Mouse (Mus musculus) neural tube, embryonic 13.5 days (tissue): Measurements from ENCODE around the gene Izumo1r. TPM values are rescaled to one million over a fixed set of nuclear protein-coding genes. Genes with fewer than 3 reads are reported as not detected.

Experiments
- ATAC-seq: fragments of 200-750 bp; cut with Nextera tagmentation; 2 replicates; pipeline ENCODE4 v1.8.0; 2017; ENCODE audit warnings: low read depth, mild to moderate bottlenecking, moderate TSS enrichment, moderate library complexity
- H3K27ac ChIP-seq: fragments of 300-500 bp; sonication (generic); replicated peaks from 2 replicates; pipeline ENCODE4 v1.5.1; 2015; ENCODE audit warnings: moderate library complexity, mild to moderate bottlenecking, inconsistent platforms
- H3K27me3 ChIP-seq: fragments of 300-500 bp; sonication (generic); 2 replicates; pipeline ENCODE4 v1.6.1; 2015; ENCODE audit warnings: mild to moderate bottlenecking, inconsistent platforms
- H3K36me3 ChIP-seq: fragments of 300-500 bp; sonication (generic); 2 replicates; pipeline ENCODE4 v1.6.1; 2015; ENCODE audit warnings: mild to moderate bottlenecking, inconsistent platforms
- H3K4me1 ChIP-seq: fragments of 300-500 bp; sonication (generic); replicated peaks from 2 replicates; pipeline ENCODE4 v1.6.1; 2015; ENCODE audit warnings: inconsistent platforms
- H3K4me2 ChIP-seq: fragments of 300-500 bp; sonication (generic); 2 replicates; pipeline ENCODE4 v1.6.1; 2015; ENCODE audit warnings: inconsistent platforms, mild to moderate bottlenecking, moderate library complexity
- H3K4me3 ChIP-seq: fragments of 300-500 bp; sonication (generic); 2 replicates; pipeline ENCODE4 v1.5.1; 2015; ENCODE audit warnings: mild to moderate bottlenecking, inconsistent platforms
- H3K9ac ChIP-seq: fragments of 300-500 bp; sonication (generic); 2 replicates; pipeline ENCODE4 v1.6.1; 2015; ENCODE audit warnings: moderate library complexity, mild to moderate bottlenecking, inconsistent platforms
- H3K9me3 ChIP-seq: fragments of 300-500 bp; sonication (generic); 2 replicates; pipeline ENCODE4 v1.6.1; 2016; ENCODE audit warnings: inconsistent platforms
- WGBS: fragments of 180-500 bp; shearing (Covaris S2); methylation state at CpG from one replicate; pipeline ENCODE4 v1.1.7; 2015; 5-methylcytosine and 5-hydroxymethylcytosine counted together
- polyA plus RNA-seq: library from polyadenylated mRNA; unstranded; fragments of >200 nt; fragmentation: Nextera tagmentation; extraction: Ambion mirVana; gene quantifications from 2 replicates; pipeline ENCODE4 v1.2.1, GENCODE M21; 2015

Izumo1r gene
- polyA plus RNA-seq, result not detected in 2 replicates

DNA sequence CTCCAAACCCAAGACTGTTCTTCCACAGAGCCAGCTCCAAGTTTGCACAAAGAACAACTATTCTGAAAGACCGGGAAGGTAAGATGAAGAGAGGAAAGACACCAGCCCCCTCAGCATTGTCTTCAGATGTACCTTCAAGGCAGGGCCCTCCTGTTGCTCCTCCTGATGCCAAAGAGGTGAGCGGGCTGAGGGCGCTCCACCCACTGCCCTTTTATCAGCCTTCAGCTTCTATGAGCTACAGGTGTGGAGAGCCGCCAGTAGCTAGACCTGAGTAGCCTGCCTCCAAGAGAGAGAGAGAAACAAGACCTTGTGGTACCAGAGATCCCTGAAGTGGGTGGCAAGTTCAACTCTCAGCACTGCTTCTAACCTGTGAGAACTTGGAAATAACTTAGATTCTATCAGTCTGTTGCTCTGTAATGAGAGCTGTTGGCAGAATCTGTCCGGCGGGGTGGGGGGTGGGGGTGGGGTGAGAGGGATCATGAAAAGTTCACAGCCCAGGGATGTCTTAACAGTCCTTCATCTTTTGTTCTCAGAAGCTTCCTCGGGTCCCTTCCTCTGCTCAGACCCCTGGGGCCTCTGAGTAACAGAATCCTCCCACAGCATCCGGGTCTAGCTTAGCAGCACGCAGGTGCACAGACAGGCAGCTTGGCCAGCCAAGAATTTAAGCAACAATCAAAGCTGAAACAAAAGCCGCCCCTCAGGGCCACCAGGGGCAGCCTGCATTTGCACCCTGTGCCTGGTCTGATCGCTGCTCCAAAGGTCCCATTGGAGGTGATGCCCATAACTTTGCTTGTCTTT, at the start of gene Izumo1r:
Gene Izumo1r, minus strand, starts transcription at position 369 of the 798 bp plus-strand sequence.
- no peaks in the 10 kb centered on the region; the same call in 1 of the 2 replicates for H3K27me3 ChIP-seq
- no peak within 1 kb of the TSS for H3K4me3 ChIP-seq
- H3K36me3 ChIP-seq, result no peaks in the 10 kb centered on the region
- H3K9ac ChIP-seq, result no peak within 1 kb of the TSS
- no peak for ATAC-seq
- no peak within 1 kb of the TSS for H3K27ac ChIP-seq
- 37% methylated on average over 11 of the region's 11 CpGs for WGBS
- H3K4me2 ChIP-seq, result no peak within 1 kb of the TSS
- peaks cover 18% of the 10 kb centered on the region for H3K4me1 ChIP-seq
- H3K9me3 ChIP-seq, result no peaks in the 10 kb centered on the region

DNA sequence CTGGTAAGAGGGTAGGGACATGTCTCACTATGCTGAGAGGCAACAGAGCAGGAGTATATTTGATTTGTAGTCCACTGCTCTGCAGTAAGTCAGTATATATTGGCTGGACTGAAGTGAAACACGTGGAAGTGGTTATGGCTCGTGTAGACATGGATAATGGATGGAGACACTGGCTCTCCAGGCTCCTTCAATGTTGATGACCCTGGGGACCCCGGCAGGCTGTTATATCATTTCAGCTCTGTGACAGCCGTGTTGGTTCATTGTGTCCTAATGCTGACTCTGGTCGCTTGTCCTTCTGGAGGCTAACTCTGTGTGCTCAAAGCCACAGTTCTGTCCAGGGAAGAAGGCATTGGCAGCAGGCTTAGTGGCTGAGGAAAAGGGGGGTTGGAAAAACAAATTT, 47.3 kb upstream of the Izumo1r start:
- Histone ChIP-seq H3K4me3 (no peak overlapping the region), H3K9me3 (no peaks in the 10 kb centered on the region), H3K4me2 (no peak overlapping the region), H3K36me3 (no peaks in the 10 kb centered on the region), H3K27me3 (no peaks in the 10 kb centered on the region), H3K9ac (no peak overlapping the region), H3K4me1 (0 out of 2 replicates have a peak, but pooled peaks cover 7% of the 10 kb centered on the region), H3K27ac (no peak overlapping the region)
- WGBS, result 40% methylated on average over 5 of the region's 5 CpGs
- ATAC-seq, result no peak; the same call in 1 of the 2 replicates

DNA sequence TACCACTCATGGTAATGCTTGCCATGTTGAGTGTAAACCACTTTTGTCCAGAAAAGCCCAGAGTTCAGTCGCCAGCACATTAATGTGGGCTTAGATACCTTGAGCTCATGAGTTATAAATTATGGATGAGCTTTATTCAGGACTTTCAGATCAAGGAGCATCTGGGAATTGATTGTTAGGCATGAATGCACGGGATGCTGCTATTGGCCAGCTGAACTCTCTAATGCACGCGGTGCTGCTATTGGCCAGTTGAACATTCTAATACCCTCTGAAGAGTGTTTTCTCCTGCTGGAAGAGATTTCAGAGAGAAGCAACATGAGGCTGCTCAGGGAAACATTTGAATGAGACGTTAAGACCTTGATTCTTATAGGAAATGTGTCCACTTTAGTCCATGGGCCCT, 45.1 kb upstream of the Izumo1r start:
- WGBS, result 73% methylated on average over 5 of the region's 5 CpGs
- no peaks in the 10 kb centered on the region for H3K9me3 ChIP-seq
- no peak overlapping the region for H3K4me3 ChIP-seq
- H3K4me1 ChIP-seq, result 0 out of 2 replicates have a peak, but pooled peaks cover 7% of the 10 kb centered on the region
- no peak overlapping the region for H3K27ac ChIP-seq
- no peak overlapping the region for H3K9ac ChIP-seq
- no peak for ATAC-seq
- no peak overlapping the region for H3K4me2 ChIP-seq
- H3K27me3 ChIP-seq, result no peaks in the 10 kb centered on the region
- no peaks in the 10 kb centered on the region for H3K36me3 ChIP-seq

DNA sequence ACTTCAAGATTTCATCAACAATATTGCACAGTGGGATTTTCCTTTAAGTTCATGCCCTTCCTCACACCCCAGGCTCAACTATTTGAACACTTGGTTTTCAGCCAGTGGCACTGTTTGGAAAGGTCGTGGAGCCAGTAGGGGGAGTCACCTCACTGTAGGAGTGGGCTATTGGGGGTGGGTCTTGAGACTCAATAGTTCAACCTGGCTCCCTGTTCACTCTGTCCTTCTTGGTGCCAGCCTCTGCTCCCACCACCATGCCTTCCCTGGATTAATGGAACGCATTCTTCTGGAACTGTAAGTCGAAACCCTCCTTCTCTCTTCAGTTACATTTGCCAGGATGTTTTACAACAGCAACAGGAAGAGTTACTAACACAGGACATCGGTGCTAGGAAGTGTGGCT, 42.9 kb upstream of the Izumo1r start:
- no peak for ATAC-seq
- H3K4me3 ChIP-seq, result no peak overlapping the region
- 78% methylated on average over 4 of the region's 4 CpGs for WGBS
- H3K27me3 ChIP-seq, result no peaks in the 10 kb centered on the region
- H3K36me3 ChIP-seq, result no peaks in the 10 kb centered on the region
- 0 out of 2 replicates have a peak, but pooled peaks cover 7% of the 10 kb centered on the region for H3K4me1 ChIP-seq
- H3K9ac ChIP-seq, result no peak overlapping the region
- no peak overlapping the region for H3K27ac ChIP-seq
- no peak overlapping the region for H3K4me2 ChIP-seq
- no peaks in the 10 kb centered on the region for H3K9me3 ChIP-seq

DNA sequence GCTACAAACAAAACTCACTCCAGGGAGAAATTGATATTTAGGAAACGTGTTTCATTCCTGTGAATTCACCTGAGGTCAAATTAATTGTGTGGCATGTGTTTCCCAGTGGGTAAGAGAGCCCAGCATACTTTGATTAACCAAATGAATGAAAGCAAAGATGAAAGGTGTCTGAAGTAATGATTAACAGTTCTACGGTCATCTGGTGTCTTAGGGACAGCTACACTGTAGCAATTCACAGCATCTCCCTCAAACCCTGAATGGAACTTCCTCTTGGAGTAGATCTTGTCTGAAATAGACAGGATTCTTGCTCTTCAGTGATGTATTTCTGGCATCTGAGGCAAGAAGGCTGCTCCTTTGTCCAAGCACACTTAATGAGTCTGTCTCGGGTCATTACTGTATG, 42.2 kb upstream of the Izumo1r start:
- no peaks in the 10 kb centered on the region for H3K27me3 ChIP-seq
- H3K4me1 ChIP-seq, result 0 out of 2 replicates have a peak, but pooled peaks cover 1% of the 10 kb centered on the region
- 49% methylated on average over 3 of the region's 3 CpGs for WGBS
- no peak overlapping the region for H3K9ac ChIP-seq
- ATAC-seq, result no peak
- no peak overlapping the region for H3K27ac ChIP-seq
- H3K4me3 ChIP-seq, result no peak overlapping the region
- H3K4me2 ChIP-seq, result no peak overlapping the region
- H3K36me3 ChIP-seq, result no peaks in the 10 kb centered on the region
- H3K9me3 ChIP-seq, result no peaks in the 10 kb centered on the region

DNA sequence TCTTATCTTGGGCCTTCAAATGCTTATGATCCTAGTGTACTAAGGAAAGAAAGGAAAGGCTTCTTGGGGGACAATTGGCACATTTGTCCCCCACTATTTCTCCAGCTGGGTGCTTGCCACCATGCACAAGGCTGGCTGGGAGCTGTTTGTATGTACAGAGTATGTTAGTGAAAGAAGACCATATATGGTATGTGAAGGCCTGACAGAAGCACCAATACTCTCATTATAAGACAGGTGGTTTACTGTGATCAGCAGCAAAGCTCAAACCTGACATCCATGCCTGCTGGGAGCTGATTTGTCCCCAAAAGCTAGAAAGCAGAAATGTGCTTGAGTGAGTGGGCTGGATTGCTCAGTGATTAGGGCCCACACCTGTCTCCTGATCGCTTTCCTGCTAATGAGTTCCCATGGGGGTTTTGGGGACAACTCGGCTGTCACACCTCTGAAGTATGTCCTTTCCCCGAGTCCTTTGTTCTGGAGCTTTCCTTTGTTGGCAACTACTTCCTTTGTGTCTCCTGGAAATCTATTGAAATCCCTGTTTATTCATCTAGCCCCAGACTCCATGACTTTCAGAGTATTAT, 38.5 kb upstream of the Izumo1r start:
- Histone ChIP-seq H3K4me1 (no peaks in the 10 kb centered on the region), H3K9me3 (no peaks in the 10 kb centered on the region), H3K27me3 (no peaks in the 10 kb centered on the region), H3K4me3 (no peak overlapping the region), H3K9ac (no peak overlapping the region), H3K36me3 (no peaks in the 10 kb centered on the region), H3K4me2 (no peak overlapping the region), H3K27ac (no peak overlapping the region)
- no peak for ATAC-seq
- 34% methylated on average over 3 of the region's 3 CpGs for WGBS

DNA sequence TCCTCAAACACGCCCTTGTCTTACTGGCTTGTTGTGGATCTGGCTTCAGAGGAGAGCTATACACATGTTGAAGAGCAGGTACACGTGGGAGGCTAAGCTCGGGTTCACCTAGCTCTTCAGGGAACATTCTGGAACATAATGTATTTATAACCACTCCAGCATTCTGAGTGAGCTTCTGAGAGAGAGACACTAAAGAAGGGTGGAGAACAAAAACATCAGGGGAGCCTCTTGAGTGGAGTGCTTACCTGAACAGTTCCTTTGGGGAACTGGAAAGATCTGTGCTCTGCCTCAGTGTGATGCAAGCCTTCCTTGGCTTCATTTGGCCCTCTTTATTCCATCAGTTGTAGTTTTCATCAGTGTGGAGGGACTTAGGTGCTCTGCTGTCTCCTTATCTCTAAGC, 35.9 kb upstream of the Izumo1r start:
- H3K4me1 ChIP-seq, result no peaks in the 10 kb centered on the region
- H3K4me2 ChIP-seq, result no peak overlapping the region
- no peaks in the 10 kb centered on the region for H3K9me3 ChIP-seq
- H3K27me3 ChIP-seq, result no peaks in the 10 kb centered on the region
- 89% methylated on average over 3 of the region's 3 CpGs for WGBS
- H3K27ac ChIP-seq, result no peak overlapping the region
- no peaks in the 10 kb centered on the region for H3K36me3 ChIP-seq
- ATAC-seq, result no peak
- H3K9ac ChIP-seq, result no peak overlapping the region
- H3K4me3 ChIP-seq, result no peak overlapping the region

DNA sequence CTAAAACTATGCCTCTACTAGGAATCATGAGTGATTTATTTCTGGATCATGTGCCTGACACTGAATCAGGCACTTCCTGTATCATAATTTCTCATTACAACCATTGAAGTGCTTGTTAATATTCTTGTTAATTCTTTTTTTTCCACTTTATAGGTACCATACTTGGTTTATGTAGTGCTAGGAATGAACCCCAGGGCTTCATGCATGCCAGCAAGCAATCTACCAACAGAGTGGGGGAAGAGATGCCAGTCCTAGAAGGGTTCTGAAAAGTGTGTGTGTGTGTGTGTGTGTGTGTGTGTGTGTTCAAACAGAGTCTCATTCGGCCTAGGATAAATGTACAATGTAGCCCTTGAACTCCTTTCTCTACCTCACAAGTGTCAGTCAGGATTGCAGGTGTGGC, 33.6 kb upstream of the Izumo1r start:
- no peaks in the 10 kb centered on the region for H3K27me3 ChIP-seq
- ATAC-seq, result no peak
- no peak overlapping the region for H3K4me3 ChIP-seq
- H3K9ac ChIP-seq, result no peak overlapping the region
- no peaks in the 10 kb centered on the region for H3K9me3 ChIP-seq
- H3K4me2 ChIP-seq, result no peak overlapping the region
- no peaks in the 10 kb centered on the region for H3K4me1 ChIP-seq
- 81% methylated on average over 1 of the region's 1 CpGs for WGBS
- H3K36me3 ChIP-seq, result no peaks in the 10 kb centered on the region
- H3K27ac ChIP-seq, result no peak overlapping the region

DNA sequence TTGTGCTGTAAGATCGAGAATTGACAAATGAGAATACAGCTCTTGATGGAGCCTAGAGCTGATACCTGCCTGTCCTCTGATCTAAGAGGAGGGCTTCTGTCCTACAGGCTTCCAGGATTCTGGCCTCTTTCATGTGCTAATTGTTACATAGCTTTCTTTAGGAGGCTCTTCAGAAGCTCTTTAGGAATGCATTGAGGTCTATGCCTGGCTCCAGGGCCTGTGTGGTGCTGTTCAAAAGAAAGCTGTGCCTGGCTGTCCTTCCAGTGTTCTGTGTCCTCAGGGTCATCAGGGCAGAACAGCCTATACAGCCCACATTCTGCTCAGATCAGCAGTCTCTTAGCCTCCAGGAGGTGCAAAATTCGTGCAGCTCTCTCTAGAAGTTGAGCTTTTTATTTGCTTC, 31.1 kb upstream of the Izumo1r start:
- H3K27me3 ChIP-seq, result no peaks in the 10 kb centered on the region
- no peak overlapping the region for H3K27ac ChIP-seq
- H3K4me2 ChIP-seq, result no peak overlapping the region
- ATAC-seq, result no peak
- H3K36me3 ChIP-seq, result no peaks in the 10 kb centered on the region
- no peaks in the 10 kb centered on the region for H3K4me1 ChIP-seq
- WGBS, result 49% methylated on average over 2 of the region's 2 CpGs
- H3K9ac ChIP-seq, result no peak overlapping the region
- H3K9me3 ChIP-seq, result no peaks in the 10 kb centered on the region
- H3K4me3 ChIP-seq, result no peak overlapping the region

DNA sequence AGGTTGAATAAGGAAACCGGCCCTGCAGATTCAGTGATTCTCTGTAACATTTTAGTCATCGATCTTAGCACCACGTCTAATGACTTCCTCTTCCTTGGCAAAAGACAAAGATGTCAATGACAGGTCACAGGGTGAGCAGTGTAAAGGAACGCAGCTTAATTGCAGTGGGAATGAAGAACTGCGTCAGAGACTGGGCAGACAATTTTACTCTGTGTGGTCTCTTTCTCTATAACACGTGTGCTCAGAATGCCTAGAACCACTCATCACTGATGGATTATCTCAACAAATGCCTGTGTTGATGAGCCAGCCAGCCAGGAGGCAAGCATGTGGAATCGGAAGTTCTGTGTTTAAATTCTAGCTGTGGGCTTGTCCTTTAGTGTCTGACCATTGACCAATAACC, 28.2 kb upstream of the Izumo1r start:
- ATAC-seq, result no peak
- no peaks in the 10 kb centered on the region for H3K4me1 ChIP-seq
- H3K27me3 ChIP-seq, result no peaks in the 10 kb centered on the region
- no peaks in the 10 kb centered on the region for H3K36me3 ChIP-seq
- H3K9me3 ChIP-seq, result no peaks in the 10 kb centered on the region
- H3K4me2 ChIP-seq, result no peak overlapping the region
- whole genome bisulfite sequencing, result 48% methylated on average over 7 of the region's 7 CpGs
- H3K4me3 ChIP-seq, result no peak overlapping the region
- no peak overlapping the region for H3K27ac ChIP-seq
- no peak overlapping the region for H3K9ac ChIP-seq

DNA sequence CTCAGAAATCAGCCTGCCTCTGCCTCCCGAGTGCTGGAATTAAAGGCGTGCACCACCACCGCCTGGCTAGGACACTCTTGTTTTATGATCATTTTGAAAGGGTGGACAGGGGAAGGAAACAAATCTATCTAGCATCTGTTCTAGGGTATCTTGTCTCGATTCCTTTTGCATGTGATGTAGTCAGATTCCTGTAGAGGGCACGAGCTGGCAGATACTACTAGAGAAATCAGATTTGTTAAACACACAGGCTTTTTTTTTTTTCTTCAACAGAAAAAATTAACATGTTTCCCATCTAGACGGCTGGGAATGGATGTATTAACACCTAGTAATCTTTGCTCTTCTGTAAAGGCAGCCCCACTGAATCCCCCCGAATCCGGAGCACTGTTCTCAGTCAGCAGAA, 27.5 kb upstream of the Izumo1r start:
- ATAC-seq, result no peak
- no peaks in the 10 kb centered on the region for H3K4me1 ChIP-seq
- no peaks in the 10 kb centered on the region for H3K9me3 ChIP-seq
- H3K4me3 ChIP-seq, result no peak overlapping the region
- H3K9ac ChIP-seq, result no peak overlapping the region
- H3K4me2 ChIP-seq, result no peak overlapping the region
- H3K27me3 ChIP-seq, result no peaks in the 10 kb centered on the region
- WGBS, result 89% methylated on average over 8 of the region's 8 CpGs
- H3K36me3 ChIP-seq, result no peaks in the 10 kb centered on the region
- H3K27ac ChIP-seq, result no peak overlapping the region

DNA sequence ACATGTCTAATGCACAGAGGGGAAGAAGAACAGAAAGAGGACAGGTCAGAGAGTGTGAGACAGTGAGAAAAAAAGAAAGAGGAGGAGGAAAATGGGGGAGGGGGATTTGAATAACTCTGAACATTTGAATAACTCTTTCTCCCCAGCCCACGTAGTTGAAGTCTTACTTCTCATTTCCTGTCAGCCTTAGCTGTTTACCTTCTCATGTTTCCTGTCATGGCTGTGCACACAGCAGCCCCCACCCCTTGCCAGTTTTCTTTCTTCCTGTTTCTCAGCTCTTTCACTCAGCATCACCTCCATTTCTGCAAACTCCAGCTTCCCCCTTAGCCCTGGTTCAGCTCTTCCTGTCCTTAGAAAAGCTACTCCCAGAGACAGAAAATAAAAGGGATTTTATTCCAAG, 22.8 kb upstream of the Izumo1r start:
- H3K36me3 ChIP-seq, result no peaks in the 10 kb centered on the region
- WGBS, result 24% methylated on average over 1 of the region's 1 CpGs
- H3K4me1 ChIP-seq, result no peaks in the 10 kb centered on the region
- ATAC-seq, result no peak
- no peaks in the 10 kb centered on the region for H3K9me3 ChIP-seq
- no peak overlapping the region for H3K9ac ChIP-seq
- no peak overlapping the region for H3K27ac ChIP-seq
- no peak overlapping the region for H3K4me2 ChIP-seq
- no peak overlapping the region for H3K4me3 ChIP-seq
- no peaks in the 10 kb centered on the region for H3K27me3 ChIP-seq

DNA sequence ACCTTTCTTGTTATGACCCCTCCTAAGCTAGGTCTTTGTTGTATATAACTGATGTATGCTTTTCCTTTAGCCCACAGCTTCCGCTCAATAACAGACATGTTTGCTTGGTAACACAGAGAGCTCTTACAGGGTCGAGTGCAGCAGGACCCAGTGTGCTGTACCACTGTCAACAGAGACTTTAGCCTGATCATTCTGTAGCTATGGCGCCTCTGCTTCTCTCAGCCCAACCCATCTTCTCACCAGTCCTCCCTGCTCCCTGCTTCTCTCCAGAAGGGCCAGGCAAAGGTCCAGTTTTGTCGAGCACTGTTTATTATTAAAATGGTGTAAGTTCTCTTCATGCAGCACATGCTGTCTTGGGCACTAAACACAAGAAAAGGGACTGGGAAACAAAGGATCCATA, 19.9 kb upstream of the Izumo1r start:
- Histone ChIP-seq H3K4me3 (no peak overlapping the region), H3K27ac (no peak overlapping the region), H3K27me3 (no peaks in the 10 kb centered on the region), H3K36me3 (no peaks in the 10 kb centered on the region), H3K4me2 (no peak overlapping the region), H3K9me3 (no peaks in the 10 kb centered on the region), H3K4me1 (peaks cover 4% of the 10 kb centered on the region), H3K9ac (no peak overlapping the region)
- no peak for ATAC-seq
- 79% methylated on average over 4 of the region's 4 CpGs for WGBS
